23 mouse cellular contexts compared by ENCODE assay signal in genomic region chr4:133242710-133243109, GRCm38 (mm10). TPM values are rescaled to one million over a fixed set of nuclear protein-coding genes. Genes with fewer than 3 reads are reported as not detected.
A peak's percentile ranks its signal among the peaks of the same experiment; 100 is the strongest.
DNase-seq lines count a peak whose midpoint lies in the region; ATAC-seq and TF ChIP-seq lines count a peak whose summit lies in the region.
"Had no signal": no experiment of that assay in that cellular context is flagged by ENCODE, and none has a peak within 500 bp of the region (broad histone marks: within the 10 kb centered on the region; RNA-seq: fewer than 3 reads in every experiment).

No protein-coding gene starts in this region.

- H3K27ac ChIP-seq in heart, adult 2 months, result peak overlapping the region; percentile 99
- no peak overlapping the region for H3K27ac ChIP-seq in liver, embryonic 14.5 days
- no peak overlapping the region for H3K27ac ChIP-seq in liver, embryonic 11.5 days (ENCODE audit: low read depth, low read length)
- peak overlapping the region; percentile 94 for H3K27ac ChIP-seq in MEL (ENCODE audit: control insufficient read depth, low read depth, low read length)
- H3K27ac ChIP-seq in small intestine, adult 2 months (ENCODE audit: insufficient read depth, low read depth, low read length), result peak overlapping the region; percentile 84; the same call in 1 of the 2 replicates
- H3K27ac ChIP-seq: embryonic facial prominence, embryonic 13.5 days; forebrain, embryonic 12.5 days; hindbrain, embryonic 13.5 days; hindbrain, postnatal 0 days had no signal

- no peak for TF ChIP-seq RAD21 in MEL (IDR thresholded peaks at IDR 0.05; ENCODE audit: low read depth, low read length)

- 0 out of 2 replicates have a peak overlapping the region, but pooled peaks have one; percentile 100 for H3K4me2 ChIP-seq in liver, embryonic 14.5 days (ENCODE audit: low read depth)
- no peak overlapping the region for H3K4me2 ChIP-seq in liver, embryonic 11.5 days
- H3K4me2 ChIP-seq: forebrain, embryonic 12.5 days had no signal

- TF ChIP-seq EP300 in heart, adult 2 months (IDR thresholded peaks at IDR 0.05; ENCODE audit: insufficient read depth, low read depth, low read length), result no peak
- TF ChIP-seq EP300 in liver, embryonic 14.5 days (IDR thresholded peaks at IDR 0.05; ENCODE audit: low read depth), result no peak
- no peak for TF ChIP-seq EP300 in MEL (IDR thresholded peaks at IDR 0.05; ENCODE audit: low read depth in 1 of 2, low read length in 2 of 2)

- no peak for TF ChIP-seq CTCF in heart, adult 2 months (IDR thresholded peaks at IDR 0.05)
- no peak for TF ChIP-seq CTCF in liver, embryonic 14.5 days (IDR thresholded peaks at IDR 0.05; ENCODE audit: low read depth)
- TF ChIP-seq CTCF in MEL (IDR thresholded peaks at IDR 0.05 in 2 of 3, conservative IDR thresholded peaks at IDR 0.05 in 1 of 3; ENCODE audit: control insufficient read depth in 1 of 3, insufficient read depth in 1 of 3, low read depth in 2 of 3, low read length in 3 of 3, poor library complexity in 1 of 3, severe bottlenecking in 1 of 3), result no peak
- no peak for TF ChIP-seq CTCF in small intestine, adult 2 months (IDR thresholded peaks at IDR 0.05; ENCODE audit: extremely low read depth, insufficient read length, insufficient replicate concordance, low read depth, low read length)

- H3K27me3 ChIP-seq in heart, adult 2 months (ENCODE audit: control insufficient read depth, insufficient read depth, low read length), result no peaks in the 10 kb centered on the region
- H3K27me3 ChIP-seq in liver, embryonic 14.5 days (ENCODE audit: control insufficient read depth, insufficient read depth, low read length), result peaks cover 6% of the 10 kb centered on the region
- H3K27me3 ChIP-seq in liver, embryonic 11.5 days (replicated peaks; ENCODE audit: control insufficient read depth, insufficient read depth, low read length), result peaks cover 14% of the 10 kb centered on the region
- H3K27me3 ChIP-seq in MEL (ENCODE audit: control insufficient read depth in 1 of 2, insufficient read depth in 2 of 2, low read length in 2 of 2), result no peaks in the 10 kb centered on the region
- H3K27me3 ChIP-seq in small intestine, adult 2 months (ENCODE audit: control insufficient read depth, insufficient read depth, low read length), result no peaks in the 10 kb centered on the region

- intact Hi-C loops in heart, adult 2 months (cut with DNase I), result no loop called here

- TF ChIP-seq POLR2A in heart, adult 2 months (IDR thresholded peaks at IDR 0.05; ENCODE audit: insufficient read depth, low read depth, low read length), result no peak
- no peak for TF ChIP-seq POLR2A in MEL (IDR thresholded peaks at IDR 0.05; ENCODE audit: control insufficient read depth in 1 of 2, insufficient read depth in 1 of 2, low read depth in 1 of 2, low read length in 2 of 2, poor library complexity in 1 of 2)
- no peak for TF ChIP-seq POLR2A in small intestine, adult 2 months (IDR thresholded peaks at IDR 0.05; ENCODE audit: low read depth, low read length)

- no peaks in the 10 kb centered on the region for H3K9me3 ChIP-seq in liver, embryonic 14.5 days (ENCODE audit: control insufficient read depth, low read length)
- no peaks in the 10 kb centered on the region for H3K9me3 ChIP-seq in liver, embryonic 11.5 days (ENCODE audit: control insufficient read depth, low read length)
- H3K9me3 ChIP-seq in MEL (replicated peaks; ENCODE audit: insufficient read depth, low read length), result no peaks in the 10 kb centered on the region
- H3K9me3 ChIP-seq: embryonic facial prominence, embryonic 13.5 days; forebrain, embryonic 12.5 days; heart, embryonic 12.5 days; hindbrain, embryonic 13.5 days had no signal

- WGBS in heart, adult 2 months, result 75% methylated on average over 9 of the region's 9 CpGs
- 73% methylated on average over 9 of the region's 9 CpGs for WGBS in liver, embryonic 14.5 days (ENCODE audit: insufficient replicate concordance)
- 65% methylated on average over 9 of the region's 9 CpGs for WGBS in liver, embryonic 11.5 days
- 76% methylated on average over 9 of the region's 9 CpGs for WGBS in small intestine, adult 2 months

- no peaks in the 10 kb centered on the region for H3K36me3 ChIP-seq in heart, adult 2 months (ENCODE audit: control insufficient read depth, insufficient read depth, low read length)
- no peaks in the 10 kb centered on the region for H3K36me3 ChIP-seq in liver, embryonic 14.5 days (replicated peaks; ENCODE audit: control insufficient read depth, insufficient read depth, low read depth)
- H3K36me3 ChIP-seq in liver, embryonic 11.5 days (ENCODE audit: control insufficient read depth, insufficient read depth, low read length), result no peaks in the 10 kb centered on the region
- H3K36me3 ChIP-seq in MEL (ENCODE audit: control insufficient read depth in 1 of 2, insufficient read depth in 2 of 2, low read length in 2 of 2), result peaks cover 0 to 49% of the 10 kb centered on the region in 2 experiments; a peak in 2 of 4 replicates
- H3K36me3 ChIP-seq in small intestine, adult 2 months (ENCODE audit: control insufficient read depth, insufficient read depth, low read length), result no peaks in the 10 kb centered on the region
- H3K36me3 ChIP-seq: embryonic facial prominence, embryonic 13.5 days; forebrain, embryonic 12.5 days; heart, embryonic 12.5 days; hindbrain, embryonic 13.5 days had no signal

- H3K4me1 ChIP-seq in heart, adult 2 months (ENCODE audit: control insufficient read depth, insufficient read depth, low read length), result peaks cover 9% of the 10 kb centered on the region
- H3K4me1 ChIP-seq in liver, embryonic 14.5 days (replicated peaks; ENCODE audit: control insufficient read depth in 2 of 2, insufficient read depth in 2 of 2, low read length in 1 of 2), result peaks cover 34 to 38% of the 10 kb centered on the region in 2 experiments
- H3K4me1 ChIP-seq in liver, embryonic 11.5 days (replicated peaks; ENCODE audit: control insufficient read depth, insufficient read depth, low read length), result peaks cover 52% of the 10 kb centered on the region
- H3K4me1 ChIP-seq in MEL (ENCODE audit: control insufficient read depth in 1 of 2, insufficient read depth in 2 of 2, low read length in 2 of 2), result peaks cover 10 to 75% of the 10 kb centered on the region in 2 experiments
- H3K4me1 ChIP-seq in small intestine, adult 2 months (ENCODE audit: control insufficient read depth, insufficient read depth, insufficient read length, low read length), result peaks cover 14% of the 10 kb centered on the region

- DNase-seq in heart, adult 2 months, result no peak
- DNase-seq in heart, adult 9 months (ENCODE audit: low spot score in 2 of 2), result no peak
- DNase-seq in liver, embryonic 14.5 days (ENCODE audit: low read depth in 3 of 3, low spot score in 3 of 3), result no peak
- no peak for DNase-seq in liver, embryonic 11.5 days (ENCODE audit: low spot score)
- no peak for DNase-seq in MEL (ENCODE audit: low read depth, low spot score)
- no peak for DNase-seq in neural tube, embryonic 10.5 days (ENCODE audit: extremely low spot score, low spot score)
- DNase-seq: adrenal gland, postnatal 10 days; cerebellum, adult 11 months; cerebellum, adult 8-10 months; cerebellum, postnatal 25 days; gastrocnemius, postnatal 36 days; heart, adult 18-20 months had no signal

- no peaks in the 10 kb centered on the region for H3K79me2 ChIP-seq in heart, adult 2 months (replicated peaks; ENCODE audit: control insufficient read depth, insufficient read depth, low read length)
- peaks cover 8% of the 10 kb centered on the region for H3K79me2 ChIP-seq in MEL (ENCODE audit: control insufficient read depth, insufficient read depth, low read length, poor library complexity)

- no peak overlapping the region for H3K4me3 ChIP-seq in heart, adult 2 months
- no peak overlapping the region for H3K4me3 ChIP-seq in liver, embryonic 14.5 days (ENCODE audit: insufficient read depth in 1 of 2, low read depth in 2 of 2, low read length in 2 of 2)
- H3K4me3 ChIP-seq in liver, embryonic 11.5 days (ENCODE audit: low read depth, low read length), result no peak overlapping the region
- H3K4me3 ChIP-seq in MEL (ENCODE audit: control insufficient read depth in 1 of 2, insufficient read depth in 1 of 2, low read depth in 2 of 2, low read length in 2 of 2), result no peak overlapping the region
- no peak overlapping the region for H3K4me3 ChIP-seq in small intestine, adult 2 months (ENCODE audit: low read depth, low read length)
- H3K4me3 ChIP-seq: forebrain, embryonic 12.5 days; heart, embryonic 12.5 days; hindbrain, embryonic 13.5 days had no signal

- no peak overlapping the region for H3K9ac ChIP-seq in heart, adult 2 months (ENCODE audit: low read depth, low read length)
- no peak overlapping the region for H3K9ac ChIP-seq in liver, embryonic 14.5 days (replicated peaks)
- H3K9ac ChIP-seq in liver, embryonic 11.5 days (ENCODE audit: low read depth, low read length), result no peak overlapping the region
- H3K9ac ChIP-seq in MEL (ENCODE audit: control insufficient read depth, low read depth, low read length, poor library complexity, severe bottlenecking), result no peak overlapping the region
- H3K9ac ChIP-seq: embryonic facial prominence, embryonic 13.5 days; forebrain, embryonic 12.5 days; heart, embryonic 12.5 days; hindbrain, embryonic 13.5 days had no signal

- ATAC-seq in liver, embryonic 14.5 days (ENCODE audit: insufficient read depth), result no peak
- no peak for ATAC-seq in liver, embryonic 11.5 days (replicated peaks; ENCODE audit: low FRiP score)
- ATAC-seq: forebrain, embryonic 16.5 days; hindbrain, postnatal 0 days had no signal

RNA-seq across cellular contexts. Expression of gene Map3k6, which starts 2.1 kb away (rescaled TPM):
- 10 to 100 TPM; 16.3 to 27.3 TPM for total RNA-seq in heart, adult 2 months (2021)
- polyA plus RNA-seq in heart, adult 2 months (2012; rRNA removed), result 12.0 and 15.7 TPM in 2 replicates
- polyA plus RNA-seq in liver, embryonic 14.5 days (2012; rRNA removed), result 2.0 and 2.4 TPM in 2 replicates
- 1.2 and 1.5 TPM in 2 replicates for polyA plus RNA-seq in liver, embryonic 14.5 days (2014; fragmentation: Nextera tagmentation; extraction: Ambion mirVana)
- polyA plus RNA-seq in liver, embryonic 11.5 days (2014; fragmentation: Nextera tagmentation; extraction: Ambion mirVana), result 2.2 and 3.5 TPM in 2 replicates
- total RNA-seq in MEL (2012; rRNA removed), result 12.1 and 21.9 TPM in 2 replicates
- 10 to 100 TPM in 1 of 2 experiments, not detected in 1; 19.1 TPM for polyA plus RNA-seq in MEL (2012; ENCODE audit: insufficient read depth in 1 of 2, insufficient read length in 2 of 2, low read depth in 1 of 2, low replicate concordance in 2 of 2, missing spikeins in 1 of 2)
- polyA plus RNA-seq in small intestine, adult 2 months (2012; rRNA removed), result 1.7 and 75.5 TPM in 2 replicates

RNA-seq across cellular contexts. Expression of gene Sytl1, which starts 20.2 kb away (rescaled TPM):
- under 1 TPM; 0.29 to 0.61 TPM for total RNA-seq in heart, adult 2 months (2021)
- 0.53 and 0.80 TPM in 2 replicates for polyA plus RNA-seq in heart, adult 2 months (2012; rRNA removed)
- polyA plus RNA-seq in liver, embryonic 14.5 days (2012; rRNA removed), result 0.52 and 0.56 TPM in 2 replicates
- 0.48 and 0.80 TPM in 2 replicates for polyA plus RNA-seq in liver, embryonic 14.5 days (2014; fragmentation: Nextera tagmentation; extraction: Ambion mirVana)
- polyA plus RNA-seq in liver, embryonic 11.5 days (2014; fragmentation: Nextera tagmentation; extraction: Ambion mirVana), result 0.39 and 0.52 TPM in 2 replicates
- 0.08 TPM in 1 of 2 replicates, not detected in the other for total RNA-seq in MEL (2012; rRNA removed)
- polyA plus RNA-seq in MEL (2012; ENCODE audit: insufficient read depth in 1 of 2, insufficient read length in 2 of 2, low read depth in 1 of 2, low replicate concordance in 2 of 2, missing spikeins in 1 of 2), result under 1 TPM in 1 of 2 experiments, not detected in 1; 0.31 TPM
- polyA plus RNA-seq in small intestine, adult 2 months (2012; rRNA removed), result 10.9 and 12.7 TPM in 2 replicates

RNA-seq across cellular contexts. Expression of gene Gpr3, which starts 30.4 kb away (rescaled TPM):
- under 1 TPM in 1 of 2 experiments, not detected in 1; 0.11 TPM for total RNA-seq in heart, adult 2 months (2021)
- 0.15 and 0.37 TPM in 2 replicates for polyA plus RNA-seq in heart, adult 2 months (2012; rRNA removed)
- polyA plus RNA-seq in liver, embryonic 14.5 days (2012; rRNA removed), result 0.02 TPM in 1 of 2 replicates, not detected in the other
- not detected in 2 replicates for polyA plus RNA-seq in liver, embryonic 14.5 days (2014; fragmentation: Nextera tagmentation; extraction: Ambion mirVana)
- 0.17 TPM in 1 of 2 replicates, not detected in the other for polyA plus RNA-seq in liver, embryonic 11.5 days (2014; fragmentation: Nextera tagmentation; extraction: Ambion mirVana)
- 0.08 TPM in 1 of 2 replicates, not detected in the other for total RNA-seq in MEL (2012; rRNA removed)
- under 1 TPM in 1 of 2 experiments, not detected in 1; 0.35 TPM for polyA plus RNA-seq in MEL (2012; ENCODE audit: insufficient read depth in 1 of 2, insufficient read length in 2 of 2, low read depth in 1 of 2, low replicate concordance in 2 of 2, missing spikeins in 1 of 2)
- polyA plus RNA-seq in small intestine, adult 2 months (2012; rRNA removed), result 0.17 TPM in 1 of 2 replicates, not detected in the other
- total RNA-seq: gastrocnemius, adult 8-10 months; gastrocnemius, postnatal 36 days; heart, adult 18-20 months had no signal
- polyA plus RNA-seq: intestine, embryonic 14.5 days had no signal

RNA-seq across cellular contexts. Expression of gene Cd164l2, which starts 30.8 kb away (rescaled TPM):
- not detected for total RNA-seq in heart, adult 2 months (2021)
- polyA plus RNA-seq in heart, adult 2 months (2012; rRNA removed), result 0.53 and 0.66 TPM in 2 replicates
- 0.05 and 0.06 TPM in 2 replicates for polyA plus RNA-seq in liver, embryonic 14.5 days (2012; rRNA removed)
- polyA plus RNA-seq in liver, embryonic 14.5 days (2014; fragmentation: Nextera tagmentation; extraction: Ambion mirVana), result not detected in 2 replicates
- polyA plus RNA-seq in liver, embryonic 11.5 days (2014; fragmentation: Nextera tagmentation; extraction: Ambion mirVana), result 0.70 and 0.77 TPM in 2 replicates
- not detected in 2 replicates for total RNA-seq in MEL (2012; rRNA removed)
- polyA plus RNA-seq in MEL (2012; ENCODE audit: insufficient read depth in 1 of 2, insufficient read length in 2 of 2, low read depth in 1 of 2, low replicate concordance in 2 of 2, missing spikeins in 1 of 2), result not detected
- 0.61 and 0.93 TPM in 2 replicates for polyA plus RNA-seq in small intestine, adult 2 months (2012; rRNA removed)
- total RNA-seq: heart, adult 18-20 months; hematopoietic stem cell, adult 5-6 weeks had no signal
- polyA plus RNA-seq: heart, embryonic 16.5 days had no signal

RNA-seq across cellular contexts. Expression of gene Tmem222, which starts 34.9 kb away (rescaled TPM):
- total RNA-seq in heart, adult 2 months (2021), result 10 to 100 TPM; 31.9 to 33.9 TPM
- polyA plus RNA-seq in heart, adult 2 months (2012; rRNA removed), result 48.3 and 72.9 TPM in 2 replicates
- 31.6 and 35.3 TPM in 2 replicates for polyA plus RNA-seq in liver, embryonic 14.5 days (2012; rRNA removed)
- 36.4 and 38.7 TPM in 2 replicates for polyA plus RNA-seq in liver, embryonic 14.5 days (2014; fragmentation: Nextera tagmentation; extraction: Ambion mirVana)
- polyA plus RNA-seq in liver, embryonic 11.5 days (2014; fragmentation: Nextera tagmentation; extraction: Ambion mirVana), result 73.5 and 74.2 TPM in 2 replicates
- 45.1 and 51.8 TPM in 2 replicates for total RNA-seq in MEL (2012; rRNA removed)
- 10 to 100 TPM in 1 of 2 experiments, not detected in 1; 69.2 TPM for polyA plus RNA-seq in MEL (2012; ENCODE audit: insufficient read depth in 1 of 2, insufficient read length in 2 of 2, low read depth in 1 of 2, low replicate concordance in 2 of 2, missing spikeins in 1 of 2)
- polyA plus RNA-seq in small intestine, adult 2 months (2012; rRNA removed), result 26.2 and 58.0 TPM in 2 replicates

Comparison
In these comparisons a context has a peak if more than half of its experiments do, and no peak if none do; other contexts are left out.
1. H3K27ac ChIP-seq: peak in heart, adult 2 months (single experiment), MEL (single experiment) and small intestine, adult 2 months (single experiment); none in liver, embryonic 14.5 days (single experiment) and liver, embryonic 11.5 days (single experiment).